Mouse (Mus musculus): Measurements from ENCODE around the gene Pcsk2. TPM values are rescaled to one million over a fixed set of nuclear protein-coding genes. Genes with fewer than 3 reads are reported as not detected.

Pcsk2 gene
- polyA plus RNA-seq, 1 experiment from 2014 or later, result 0.07 TPM

GRCm38 (mm10) chr2:143806140-143806923 is 260.4 kb downstream of the Pcsk2 start:
- DNase-seq (ENCODE audit: low spot score) (peak; percentile 84), ATAC-seq (peak; percentile 94)
- Histone ChIP-seq H3K27ac (ENCODE audit: low read length) (peak overlapping the region; percentile 47), H3K36me3 (ENCODE audit: insufficient read depth, low read length) (no peaks in the 10 kb centered on the region), H3K4me2 (replicated peaks; ENCODE audit: low read depth, low read length) (peak overlapping the region; percentile 25; the same call in 1 of the 2 replicates), H3K27me3 (replicated peaks; ENCODE audit: insufficient read depth, low read length) (no peaks in the 10 kb centered on the region), H3K4me3 (ENCODE audit: low read depth, low read length) (no peak overlapping the region), H3K9me3 (ENCODE audit: low read length) (no peaks in the 10 kb centered on the region), H3K4me1 (ENCODE audit: insufficient read depth, low read depth, low read length) (no peaks in the 10 kb centered on the region; the same call in 1 of the 2 replicates), H3K9ac (replicated peaks; ENCODE audit: low read depth) (no peak overlapping the region)
- TF ChIP-seq CTCF (IDR thresholded peaks at IDR 0.05) (no peak), EP300 (IDR thresholded peaks at IDR 0.05) (peak; percentile 75)
- 46% methylated on average over 15 of the region's 15 CpGs for WGBS

GRCm38 (mm10) chr2:143806924-143807664 is 261.1 kb downstream of the Pcsk2 start:
- H3K36me3 ChIP-seq (ENCODE audit: insufficient read depth, low read length), result no peaks in the 10 kb centered on the region
- peak; percentile 76 for DNase-seq (ENCODE audit: low spot score)
- H3K4me1 ChIP-seq (ENCODE audit: insufficient read depth, low read depth, low read length), result no peaks in the 10 kb centered on the region; the same call in 1 of the 2 replicates
- no peak overlapping the region for H3K9ac ChIP-seq (replicated peaks; ENCODE audit: low read depth)
- no peaks in the 10 kb centered on the region for H3K9me3 ChIP-seq (ENCODE audit: low read length)
- peak overlapping the region; percentile 47 for H3K27ac ChIP-seq (ENCODE audit: low read length)
- peak; percentile 55 for TF ChIP-seq EP300 (IDR thresholded peaks at IDR 0.05)
- no peak for TF ChIP-seq CTCF (IDR thresholded peaks at IDR 0.05)
- 53% methylated on average over 9 of the region's 9 CpGs for WGBS
- no peaks in the 10 kb centered on the region for H3K27me3 ChIP-seq (replicated peaks; ENCODE audit: insufficient read depth, low read length)
- no peak overlapping the region for H3K4me3 ChIP-seq (ENCODE audit: low read depth, low read length)
- peak overlapping the region; percentile 25; the same call in 1 of the 2 replicates for H3K4me2 ChIP-seq (replicated peaks; ENCODE audit: low read depth, low read length)
- peak; percentile 82 for ATAC-seq

GRCm38 (mm10) chr2:143808789-143809188 is 262.8 kb downstream of the Pcsk2 start:
- Histone ChIP-seq H3K9ac (replicated peaks; ENCODE audit: low read depth) (no peak overlapping the region), H3K36me3 (ENCODE audit: insufficient read depth, low read length) (no peaks in the 10 kb centered on the region), H3K4me2 (replicated peaks; ENCODE audit: low read depth, low read length) (no peak overlapping the region), H3K4me1 (ENCODE audit: insufficient read depth, low read depth, low read length) (no peaks in the 10 kb centered on the region; the same call in 1 of the 2 replicates), H3K27me3 (replicated peaks; ENCODE audit: insufficient read depth, low read length) (no peaks in the 10 kb centered on the region), H3K9me3 (ENCODE audit: low read length) (no peaks in the 10 kb centered on the region), H3K27ac (ENCODE audit: low read length) (no peak overlapping the region), H3K4me3 (ENCODE audit: low read depth, low read length) (no peak overlapping the region)
- DNase-seq (ENCODE audit: low spot score) (peak; percentile 13), ATAC-seq (no peak)
- 48% methylated on average over 5 of the region's 5 CpGs for WGBS
- TF ChIP-seq EP300 (IDR thresholded peaks at IDR 0.05) (no peak), CTCF (IDR thresholded peaks at IDR 0.05) (peak; percentile 36)

GRCm38 (mm10) chr2:143812262-143812661 is 266.3 kb downstream of the Pcsk2 start:
- no peak for ATAC-seq
- no peaks in the 10 kb centered on the region for H3K27me3 ChIP-seq (replicated peaks; ENCODE audit: insufficient read depth, low read length)
- no peak for TF ChIP-seq CTCF (IDR thresholded peaks at IDR 0.05)
- no peak for TF ChIP-seq EP300 (IDR thresholded peaks at IDR 0.05)

GRCm38 (mm10) chr2:143813461-143813860 is 267.5 kb downstream of the Pcsk2 start:
- H3K9ac ChIP-seq (replicated peaks; ENCODE audit: low read depth), result no peak overlapping the region
- no peak overlapping the region for H3K4me2 ChIP-seq (replicated peaks; ENCODE audit: low read depth, low read length)
- ATAC-seq (no peak), DNase-seq (ENCODE audit: low spot score) (no peak)
- TF ChIP-seq CTCF (IDR thresholded peaks at IDR 0.05) (no peak), EP300 (IDR thresholded peaks at IDR 0.05) (no peak)
- no peak overlapping the region for H3K27ac ChIP-seq (ENCODE audit: low read length)
- H3K4me1 ChIP-seq (ENCODE audit: insufficient read depth, low read depth, low read length), result no peaks in the 10 kb centered on the region
- no peaks in the 10 kb centered on the region for H3K36me3 ChIP-seq (ENCODE audit: insufficient read depth, low read length)
- H3K9me3 ChIP-seq (ENCODE audit: low read length), result no peaks in the 10 kb centered on the region
- 83% methylated on average over 11 of the region's 11 CpGs for WGBS
- no peaks in the 10 kb centered on the region for H3K27me3 ChIP-seq (replicated peaks; ENCODE audit: insufficient read depth, low read length)
- H3K4me3 ChIP-seq (ENCODE audit: low read depth, low read length), result no peak overlapping the region

More at GRCm38 (mm10) chr2:143812262-143812661, 266.3 kb downstream of the Pcsk2 start:
- 70% methylated on average over 4 of the region's 4 CpGs for WGBS
- Histone ChIP-seq H3K36me3 (ENCODE audit: insufficient read depth, low read length) (no peaks in the 10 kb centered on the region), H3K9me3 (ENCODE audit: low read length) (no peaks in the 10 kb centered on the region), H3K27ac (ENCODE audit: low read length) (no peak overlapping the region), H3K4me2 (replicated peaks; ENCODE audit: low read depth, low read length) (no peak overlapping the region), H3K4me3 (ENCODE audit: low read depth, low read length) (no peak overlapping the region), H3K9ac (replicated peaks; ENCODE audit: low read depth) (no peak overlapping the region), H3K4me1 (ENCODE audit: insufficient read depth, low read depth, low read length) (no peaks in the 10 kb centered on the region; the same call in 1 of the 2 replicates)
- no peak for DNase-seq (ENCODE audit: low spot score)

- 51% methylated on average over 17 of the region's 17 CpGs for WGBS
- Histone ChIP-seq H3K9me3 (ENCODE audit: low read length) (no peaks in the 10 kb centered on the region), H3K9ac (replicated peaks; ENCODE audit: low read depth) (no peak overlapping the region), H3K27me3 (replicated peaks; ENCODE audit: insufficient read depth, low read length) (no peaks in the 10 kb centered on the region), H3K4me1 (ENCODE audit: insufficient read depth, low read depth, low read length) (peaks cover 2% of the 10 kb centered on the region; the same call in 1 of the 2 replicates), H3K27ac (ENCODE audit: low read length) (no peak overlapping the region), H3K4me2 (replicated peaks; ENCODE audit: low read depth, low read length) (no peak overlapping the region), H3K4me3 (ENCODE audit: low read depth, low read length) (no peak overlapping the region), H3K36me3 (ENCODE audit: insufficient read depth, low read length) (no peaks in the 10 kb centered on the region)
- ATAC-seq (peak; percentile 34; the same call in 1 of the 2 replicates), DNase-seq (ENCODE audit: low spot score) (no peak)
- TF ChIP-seq EP300 (IDR thresholded peaks at IDR 0.05) (no peak), CTCF (IDR thresholded peaks at IDR 0.05) (no peak)
Observed at GRCm38 (mm10) chr2:143831645-143832044, 285.7 kb downstream of the Pcsk2 start.

Data from lung, postnatal 0 days (tissue).